Mouse (Mus musculus): ENCODE data around the gene Zbtb9. TPM values are rescaled to one million over a fixed set of nuclear protein-coding genes. Genes with fewer than 3 reads are reported as not detected.

Gene Zbtb9
- polyA plus RNA-seq, 1 experiment = 14.1 TPM

DNA sequence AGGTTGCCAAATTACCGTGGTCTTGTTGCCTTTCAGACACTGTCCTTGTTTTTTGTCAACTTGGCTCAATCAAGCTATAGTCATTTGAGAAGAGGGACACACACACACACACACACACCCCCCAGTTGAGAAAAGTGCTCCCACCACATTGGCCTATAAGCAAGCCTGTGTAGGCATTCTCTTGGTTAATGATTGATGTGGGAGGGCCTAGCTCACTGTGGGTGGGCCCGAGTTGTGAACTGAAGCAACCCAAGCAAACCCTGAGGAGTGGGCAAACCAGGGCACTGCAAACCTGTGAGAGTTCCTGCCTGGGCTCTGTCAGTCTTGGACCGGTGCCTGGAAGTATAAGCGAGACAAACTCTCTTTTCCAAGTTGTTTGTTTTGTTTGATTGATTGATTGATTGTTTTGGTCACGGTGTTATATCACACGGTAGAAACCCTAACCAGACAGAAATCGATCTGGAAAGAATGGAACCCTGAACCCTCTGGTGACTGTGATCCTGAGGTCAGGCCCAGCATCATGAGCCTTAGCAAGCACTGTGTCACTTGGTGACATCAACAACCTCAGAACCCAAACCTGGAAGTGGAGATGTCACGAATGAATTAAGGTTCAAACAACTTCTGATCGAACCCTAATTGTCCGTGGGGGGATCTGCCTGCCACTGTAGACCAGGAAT lies 12.7 kb downstream of the Zbtb9 start:
- no peak for DNase-seq
- Histone ChIP-seq H3K4me1 (ENCODE audit: control insufficient read depth, insufficient read depth, low read length) (no peaks in the 10 kb centered on the region), H3K4me3 (replicated peaks; ENCODE audit: extremely low read depth, low read depth, low read length) (no peak overlapping the region)
- WGBS = 62% methylated on average over 10 of the region's 10 CpGs
- no peak for TF ChIP-seq POLR2A (IDR thresholded peaks at IDR 0.05; ENCODE audit: borderline replicate concordance, extremely low read depth, low read depth, low read length)
- no peak for TF ChIP-seq CTCF (IDR thresholded peaks at IDR 0.05; ENCODE audit: insufficient read depth, low read length)

DNA sequence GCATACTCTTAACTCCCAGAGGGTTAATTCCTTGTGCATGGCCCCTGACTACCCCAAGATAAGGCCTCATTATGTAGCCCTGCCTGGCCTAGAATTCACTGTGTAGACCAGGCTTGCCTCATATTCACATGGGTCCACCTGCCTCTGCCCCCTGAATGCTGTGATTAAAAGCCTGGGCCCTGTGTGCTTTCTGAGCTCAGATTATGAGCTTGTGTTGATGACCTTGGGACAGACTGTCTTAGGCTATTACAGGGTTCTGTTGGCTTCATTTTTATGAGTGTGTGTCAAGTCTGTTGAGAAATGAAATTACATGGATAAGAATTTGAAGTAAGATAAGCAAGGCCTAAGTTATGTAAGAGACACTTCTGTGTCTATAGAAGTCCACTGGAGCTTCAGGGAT lies 17.6 kb downstream of the Zbtb9 start:
- no peak for DNase-seq
- no peak overlapping the region for H3K4me3 ChIP-seq (replicated peaks; ENCODE audit: extremely low read depth, low read depth, low read length)
- no peak for TF ChIP-seq CTCF (IDR thresholded peaks at IDR 0.05; ENCODE audit: insufficient read depth, low read length)
- TF ChIP-seq POLR2A (IDR thresholded peaks at IDR 0.05; ENCODE audit: borderline replicate concordance, extremely low read depth, low read depth, low read length) = no peak
- peaks cover 5% of the 10 kb centered on the region; the same call in 1 of the 2 replicates for H3K4me1 ChIP-seq (ENCODE audit: control insufficient read depth, insufficient read depth, low read length)

GRCm38 (mm10) chr17:26994410-26994809 lies 21.4 kb downstream of the Zbtb9 start:
- DNase-seq = peak; percentile 57
- 15% methylated on average over 14 of the region's 14 CpGs for WGBS
- H3K4me3 ChIP-seq (replicated peaks; ENCODE audit: extremely low read depth, low read depth, low read length) = peak overlapping the region; percentile 31
- H3K4me1 ChIP-seq (ENCODE audit: control insufficient read depth, insufficient read depth, low read length) = peaks cover 5% of the 10 kb centered on the region; the same call in 1 of the 2 replicates
- TF ChIP-seq CTCF (IDR thresholded peaks at IDR 0.05; ENCODE audit: insufficient read depth, low read length) = no peak
- TF ChIP-seq POLR2A (IDR thresholded peaks at IDR 0.05; ENCODE audit: borderline replicate concordance, extremely low read depth, low read depth, low read length) = no peak

- peaks cover 5% of the 10 kb centered on the region; the same call in 1 of the 2 replicates for H3K4me1 ChIP-seq (ENCODE audit: control insufficient read depth, insufficient read depth, low read length)
- WGBS = 54% methylated on average over 6 of the region's 6 CpGs
- no peak for DNase-seq
- TF ChIP-seq POLR2A (IDR thresholded peaks at IDR 0.05; ENCODE audit: borderline replicate concordance, extremely low read depth, low read depth, low read length) (no peak), CTCF (IDR thresholded peaks at IDR 0.05; ENCODE audit: insufficient read depth, low read length) (no peak)
- no peak overlapping the region for H3K4me3 ChIP-seq (replicated peaks; ENCODE audit: extremely low read depth, low read depth, low read length)
Measured at GRCm38 (mm10) chr17:26995006-26995405, 22.0 kb downstream of the Zbtb9 start.

- no peak overlapping the region for H3K4me3 ChIP-seq (replicated peaks; ENCODE audit: extremely low read depth, low read depth, low read length)
- WGBS = 47% methylated on average over 8 of the region's 8 CpGs
Measured at GRCm38 (mm10) chr17:26995562-26995961, 22.6 kb downstream of the Zbtb9 start.

DNA sequence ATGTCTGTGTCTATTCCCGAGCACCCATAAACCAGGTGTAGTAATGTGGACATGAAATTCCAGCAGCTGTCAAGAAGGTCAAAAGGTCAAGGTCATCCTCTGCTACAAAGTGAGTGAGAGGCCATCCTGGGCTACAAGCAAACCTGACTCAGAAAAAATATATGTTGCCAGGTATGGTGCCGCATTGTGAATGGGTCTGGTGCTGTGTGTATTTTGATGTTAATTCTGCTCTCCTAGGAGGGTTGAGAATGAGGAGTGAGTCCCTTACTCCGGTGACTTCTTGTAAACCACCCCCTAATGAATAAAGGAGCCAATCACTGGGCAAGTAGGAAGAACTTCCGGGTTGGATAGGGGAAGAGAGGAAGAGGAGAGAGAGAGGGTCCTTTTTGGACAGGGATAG lies 24.7 kb downstream of the Zbtb9 start:
- no peak for TF ChIP-seq POLR2A (IDR thresholded peaks at IDR 0.05; ENCODE audit: borderline replicate concordance, extremely low read depth, low read depth, low read length)
- no peak for TF ChIP-seq CTCF (IDR thresholded peaks at IDR 0.05; ENCODE audit: insufficient read depth, low read length)
- no peak overlapping the region for H3K4me3 ChIP-seq (replicated peaks; ENCODE audit: extremely low read depth, low read depth, low read length)
- no peak for DNase-seq
- H3K4me1 ChIP-seq (ENCODE audit: control insufficient read depth, insufficient read depth, low read length) = peaks cover 5% of the 10 kb centered on the region; the same call in 1 of the 2 replicates
- WGBS = 73% methylated on average over 4 of the region's 4 CpGs

More at GRCm38 (mm10) chr17:26995562-26995961, 22.6 kb downstream of the Zbtb9 start:
- peaks cover 5% of the 10 kb centered on the region; the same call in 1 of the 2 replicates for H3K4me1 ChIP-seq (ENCODE audit: control insufficient read depth, insufficient read depth, low read length)
- no peak for TF ChIP-seq CTCF (IDR thresholded peaks at IDR 0.05; ENCODE audit: insufficient read depth, low read length)
- TF ChIP-seq POLR2A (IDR thresholded peaks at IDR 0.05; ENCODE audit: borderline replicate concordance, extremely low read depth, low read depth, low read length) = no peak
- DNase-seq = no peak

GRCm38 (mm10) chr17:26998283-26998682 lies 25.3 kb downstream of the Zbtb9 start:
- WGBS = 71% methylated on average over 15 of the region's 15 CpGs
- no peak overlapping the region for H3K4me3 ChIP-seq (replicated peaks; ENCODE audit: extremely low read depth, low read depth, low read length)
- TF ChIP-seq POLR2A (IDR thresholded peaks at IDR 0.05; ENCODE audit: borderline replicate concordance, extremely low read depth, low read depth, low read length) = no peak
- TF ChIP-seq CTCF (IDR thresholded peaks at IDR 0.05; ENCODE audit: insufficient read depth, low read length) = no peak
- peaks cover 5% of the 10 kb centered on the region; the same call in 1 of the 2 replicates for H3K4me1 ChIP-seq (ENCODE audit: control insufficient read depth, insufficient read depth, low read length)
- DNase-seq = no peak

DNA sequence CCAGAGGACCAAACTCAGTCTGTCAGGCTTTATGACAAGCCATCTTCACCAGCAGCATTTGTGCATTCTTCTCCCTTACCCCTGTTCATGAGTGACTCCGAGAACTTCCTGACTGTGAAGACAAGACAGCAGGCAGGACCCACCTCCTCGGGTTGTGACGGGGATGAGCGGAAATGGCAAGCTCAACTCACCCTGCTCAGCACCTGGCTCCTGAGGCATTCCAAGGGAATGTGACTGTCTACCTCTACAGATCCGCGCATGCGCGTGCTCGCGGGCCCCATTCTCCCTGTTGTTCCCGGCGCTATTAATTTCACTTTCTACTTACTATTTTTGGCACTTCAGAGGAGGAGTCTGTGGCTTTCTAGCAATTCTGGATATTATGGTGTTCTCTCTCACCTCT lies 27.0 kb downstream of the Zbtb9 start:
- DNase-seq = no peak
- TF ChIP-seq POLR2A (IDR thresholded peaks at IDR 0.05; ENCODE audit: borderline replicate concordance, extremely low read depth, low read depth, low read length) (no peak), CTCF (IDR thresholded peaks at IDR 0.05; ENCODE audit: insufficient read depth, low read length) (no peak)
- Histone ChIP-seq H3K4me1 (ENCODE audit: control insufficient read depth, insufficient read depth, low read length) (no peaks in the 10 kb centered on the region), H3K4me3 (replicated peaks; ENCODE audit: extremely low read depth, low read depth, low read length) (no peak overlapping the region)
- 68% methylated on average over 12 of the region's 12 CpGs for WGBS

GRCm38 (mm10) chr17:27001151-27001550 lies 28.2 kb downstream of the Zbtb9 start:
- no peak for TF ChIP-seq POLR2A (IDR thresholded peaks at IDR 0.05; ENCODE audit: borderline replicate concordance, extremely low read depth, low read depth, low read length)
- peak; percentile 31; the same call in 1 of the 2 replicates for TF ChIP-seq CTCF (IDR thresholded peaks at IDR 0.05; ENCODE audit: insufficient read depth, low read length)
- H3K4me1 ChIP-seq (ENCODE audit: control insufficient read depth, insufficient read depth, low read length) = no peaks in the 10 kb centered on the region
- WGBS = 69% methylated on average over 7 of the region's 7 CpGs
- no peak for DNase-seq
- no peak overlapping the region for H3K4me3 ChIP-seq (replicated peaks; ENCODE audit: extremely low read depth, low read depth, low read length)

DNA sequence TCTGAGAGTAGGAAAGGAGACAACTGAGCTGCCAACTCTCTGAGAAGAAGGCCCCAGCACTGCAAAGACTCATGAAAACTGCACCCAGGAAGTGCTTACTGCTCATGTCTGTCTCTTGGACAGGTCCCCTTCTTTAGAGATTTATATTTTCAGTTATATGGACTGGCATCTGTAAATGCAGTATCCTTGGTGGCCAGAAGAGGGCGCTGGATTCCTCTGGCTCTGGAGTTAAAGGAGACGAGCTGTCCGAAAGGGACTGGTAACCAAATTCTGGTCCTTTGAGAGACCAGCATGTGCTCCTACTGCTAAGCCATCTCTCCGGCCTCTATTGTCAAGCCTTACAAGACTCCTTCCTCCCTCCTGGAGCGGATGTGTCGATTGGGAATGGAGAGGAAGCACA lies 28.9 kb downstream of the Zbtb9 start:
- Histone ChIP-seq H3K4me1 (ENCODE audit: control insufficient read depth, insufficient read depth, low read length) (no peaks in the 10 kb centered on the region), H3K4me3 (replicated peaks; ENCODE audit: extremely low read depth, low read depth, low read length) (no peak overlapping the region)
- 48% methylated on average over 6 of the region's 6 CpGs for WGBS
- TF ChIP-seq CTCF (IDR thresholded peaks at IDR 0.05; ENCODE audit: insufficient read depth, low read length) (peak; percentile 60), POLR2A (IDR thresholded peaks at IDR 0.05; ENCODE audit: borderline replicate concordance, extremely low read depth, low read depth, low read length) (no peak)
- DNase-seq = no peak
